Mouse (Mus musculus) embryonic facial prominence, embryonic 11.5 days (tissue): ENCODE data around the gene Retn. TPM values are rescaled to one million over a fixed set of nuclear protein-coding genes. Genes with fewer than 3 reads are reported as not detected.
A peak's percentile ranks its signal among the peaks of the same experiment; 100 is the strongest.

Experiments
- ATAC-seq: fragments of 200-750 bp; cut with Nextera tagmentation; replicated peaks from 2 replicates; pipeline ENCODE4 v1.8.0; 2017; ENCODE audit warnings: low read depth; ENCODE audit not compliant: insufficient number of reproducible peaks, low FRiP score, low TSS enrichment
- DNase-seq: peaks from one replicate; pipeline ENCODE4 v3.0.0-alpha.2; 2015; ENCODE audit warnings: low spot score
- H3K27ac ChIP-seq: fragments of 300-500 bp; sonication (generic); replicated peaks from 2 replicates; pipeline ENCODE4 v1.5.1; 2014; ENCODE audit warnings: mild to moderate bottlenecking, low read depth, low read length, control low read depth
- H3K27me3 ChIP-seq: fragments of 300-500 bp; sonication (generic); 2 replicates; pipeline ENCODE4 v1.6.1; 2014; ENCODE audit warnings: mild to moderate bottlenecking, low read length, moderate library complexity, mixed read lengths; ENCODE audit not compliant: control insufficient read depth, insufficient read depth
- H3K36me3 ChIP-seq: fragments of 300-500 bp; sonication (generic); replicated peaks from 2 replicates; pipeline ENCODE4 v1.6.1; 2014; ENCODE audit warnings: low read depth, mild to moderate bottlenecking, low read length, moderate library complexity, mixed read lengths; ENCODE audit not compliant: control insufficient read depth, insufficient read depth
- H3K4me1 ChIP-seq: fragments of 300-500 bp; sonication (generic); 2 replicates; pipeline ENCODE4 v1.6.1; 2014; ENCODE audit warnings: low read length, mixed read lengths; ENCODE audit not compliant: control insufficient read depth, insufficient read depth
- H3K4me2 ChIP-seq: fragments of 300-500 bp; sonication (generic); 2 replicates; pipeline ENCODE4 v1.6.1; 2014; ENCODE audit warnings: low read depth, mild to moderate bottlenecking, control low read depth, low read length, moderate library complexity
- H3K4me3 ChIP-seq: fragments of 300-500 bp; sonication (generic); 2 replicates; pipeline ENCODE4 v1.5.1; 2014; ENCODE audit warnings: low read depth, low read length, control low read depth
- H3K9ac ChIP-seq: fragments of 300-500 bp; sonication (generic); replicated peaks from 2 replicates; pipeline ENCODE4 v1.6.1; 2014; ENCODE audit warnings: mild to moderate bottlenecking, control low read depth, low read length
- H3K9me3 ChIP-seq: fragments of 300-500 bp; sonication (generic); replicated peaks from 2 replicates; pipeline ENCODE4 v1.6.1; 2016; ENCODE audit warnings: mild to moderate bottlenecking, low read length, inconsistent platforms, mixed read lengths; ENCODE audit not compliant: control insufficient read depth
- WGBS: fragments of 180-500 bp; shearing (Covaris S2); extraction: QIAGEN DNeasy Blood & Tissue Kit; methylation state at CpG from one replicate; pipeline ENCODE4 v1.1.7; 2014; 5-methylcytosine and 5-hydroxymethylcytosine counted together
- polyA plus RNA-seq: library from polyadenylated mRNA; unstranded; fragments of >200 nt; fragmentation: Nextera tagmentation; extraction: Ambion mirVana; gene quantifications from 2 replicates; pipeline ENCODE4 v1.2.1, GENCODE M21; 2014

Retn gene
- polyA plus RNA-seq, result 0.42 TPM in 1 of 2 replicates, not detected in the other

DNA sequence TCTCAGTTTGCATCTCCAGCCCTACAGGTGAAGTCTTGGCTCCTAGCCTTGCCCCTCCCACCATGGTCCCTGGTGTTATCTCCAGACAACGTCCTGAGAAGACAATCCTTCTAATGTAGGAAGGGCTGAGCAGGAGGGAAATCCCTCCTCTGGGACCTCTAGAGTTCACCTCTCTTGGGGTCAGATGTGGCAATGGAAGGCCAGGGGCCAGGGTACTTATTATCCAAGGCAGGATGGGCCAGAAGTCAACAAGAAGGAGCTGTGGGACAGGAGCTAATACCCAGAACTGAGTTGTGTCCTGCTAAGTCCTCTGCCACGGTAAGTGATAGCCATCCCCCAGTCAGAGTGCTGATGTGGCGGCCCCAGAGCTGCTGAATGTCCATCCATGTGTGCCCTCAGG lies at the start of gene Retn:
Gene Retn, plus strand, starts transcription at position 245 of the 400 bp plus-strand sequence.
- Histone ChIP-seq H3K4me2 (no peak within 1 kb of the TSS), H3K9me3 (no peaks in the 10 kb centered on the region), H3K4me3 (no peak within 1 kb of the TSS), H3K9ac (no peak within 1 kb of the TSS), H3K4me1 (no peaks in the 10 kb centered on the region; the same call in 1 of the 2 replicates), H3K27ac (no peak within 1 kb of the TSS), H3K27me3 (no peaks in the 10 kb centered on the region), H3K36me3 (no peaks in the 10 kb centered on the region)
- WGBS, result 68% methylated on average over 3 of the region's 3 CpGs
- ATAC-seq (no peak), DNase-seq (no peak)

- Histone ChIP-seq H3K36me3 (peaks cover 5% of the 10 kb centered on the region), H3K9me3 (no peaks in the 10 kb centered on the region), H3K4me2 (no peak overlapping the region), H3K27me3 (no peaks in the 10 kb centered on the region), H3K4me3 (no peak overlapping the region), H3K9ac (no peak overlapping the region), H3K27ac (no peak overlapping the region), H3K4me1 (no peaks in the 10 kb centered on the region)
- ATAC-seq, result no peak
- DNase-seq, result no peak
- 95% methylated on average over 16 of the region's 16 CpGs for WGBS
Measured at GRCm38 (mm10) chr8:3606593-3606992, 49.0 kb upstream of the Retn start.

- H3K4me1 ChIP-seq, result no peaks in the 10 kb centered on the region
- 92% methylated on average over 7 of the region's 7 CpGs for WGBS
- ATAC-seq (no peak), DNase-seq (no peak)
- H3K9ac ChIP-seq, result no peak overlapping the region
- H3K27me3 ChIP-seq, result no peaks in the 10 kb centered on the region
- no peak overlapping the region for H3K4me3 ChIP-seq
- H3K9me3 ChIP-seq, result no peaks in the 10 kb centered on the region
- peaks cover 10% of the 10 kb centered on the region for H3K36me3 ChIP-seq
- no peak overlapping the region for H3K4me2 ChIP-seq
- no peak overlapping the region for H3K27ac ChIP-seq
Measured at GRCm38 (mm10) chr8:3607822-3608221, 47.7 kb upstream of the Retn start.

DNA sequence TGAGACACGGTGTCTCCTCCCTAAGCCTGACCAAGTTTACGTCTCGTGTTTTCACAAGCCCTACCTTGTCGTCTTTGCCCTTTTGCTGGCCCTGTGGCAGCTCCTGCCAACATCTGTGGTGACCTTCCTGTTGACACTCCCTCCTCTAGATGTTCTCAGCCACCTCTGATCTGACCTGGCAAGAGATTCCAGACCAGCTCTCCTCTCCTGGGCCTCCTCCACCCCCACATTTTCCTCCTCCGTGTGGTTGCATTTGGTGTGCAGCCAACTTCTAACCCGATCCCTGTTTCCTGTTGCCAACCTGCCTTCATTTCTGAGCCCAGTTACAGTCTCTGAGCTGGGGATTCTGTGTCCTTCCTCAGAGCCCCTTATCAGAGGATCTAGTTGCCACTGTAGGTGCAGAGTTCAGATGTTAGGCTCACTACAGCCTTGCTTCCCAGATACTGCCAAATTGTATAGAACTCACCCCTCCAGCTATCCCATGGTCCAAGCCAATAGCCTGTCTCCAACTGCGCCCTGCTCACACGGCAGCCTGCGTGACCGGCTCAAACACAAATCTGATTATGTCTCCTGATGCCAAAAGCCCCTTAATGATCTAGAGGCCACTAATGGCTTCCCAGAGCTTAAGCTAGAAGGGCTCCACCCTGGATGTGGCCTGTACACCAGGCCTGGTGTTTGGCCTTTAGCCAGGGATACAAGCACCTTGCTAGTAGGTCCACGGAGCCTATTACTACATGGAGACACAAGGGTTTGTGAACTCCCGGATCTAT lies 46.3 kb upstream of the Retn start:
- DNase-seq (no peak), ATAC-seq (no peak)
- no peak overlapping the region for H3K27ac ChIP-seq
- no peaks in the 10 kb centered on the region for H3K27me3 ChIP-seq
- H3K9me3 ChIP-seq, result no peaks in the 10 kb centered on the region
- no peak overlapping the region for H3K4me3 ChIP-seq
- WGBS, result 85% methylated on average over 12 of the region's 12 CpGs
- no peak overlapping the region for H3K9ac ChIP-seq
- H3K4me2 ChIP-seq, result no peak overlapping the region
- H3K4me1 ChIP-seq, result no peaks in the 10 kb centered on the region
- H3K36me3 ChIP-seq, result peaks cover 18% of the 10 kb centered on the region

- Histone ChIP-seq H3K4me1 (no peaks in the 10 kb centered on the region), H3K27ac (no peak overlapping the region), H3K9ac (no peak overlapping the region), H3K36me3 (peaks cover 18% of the 10 kb centered on the region), H3K4me3 (no peak overlapping the region), H3K27me3 (no peaks in the 10 kb centered on the region), H3K4me2 (no peak overlapping the region), H3K9me3 (no peaks in the 10 kb centered on the region)
- WGBS, result 60% methylated on average over 6 of the region's 6 CpGs
- DNase-seq (no peak), ATAC-seq (no peak)
Measured at GRCm38 (mm10) chr8:3609816-3610150, 45.8 kb upstream of the Retn start.

- peak; percentile 97 for ATAC-seq
- DNase-seq, result peak; percentile 100
- no peaks in the 10 kb centered on the region; the same call in 1 of the 2 replicates for H3K36me3 ChIP-seq
Measured at GRCm38 (mm10) chr8:3621199-3621970, 34.2 kb upstream of the Retn start, which contains the start of the genes Xab2 and Pet100. Xab2 (minus strand) TSS chr8:3621316. Pet100 (plus strand) TSS chr8:3621548.

DNA sequence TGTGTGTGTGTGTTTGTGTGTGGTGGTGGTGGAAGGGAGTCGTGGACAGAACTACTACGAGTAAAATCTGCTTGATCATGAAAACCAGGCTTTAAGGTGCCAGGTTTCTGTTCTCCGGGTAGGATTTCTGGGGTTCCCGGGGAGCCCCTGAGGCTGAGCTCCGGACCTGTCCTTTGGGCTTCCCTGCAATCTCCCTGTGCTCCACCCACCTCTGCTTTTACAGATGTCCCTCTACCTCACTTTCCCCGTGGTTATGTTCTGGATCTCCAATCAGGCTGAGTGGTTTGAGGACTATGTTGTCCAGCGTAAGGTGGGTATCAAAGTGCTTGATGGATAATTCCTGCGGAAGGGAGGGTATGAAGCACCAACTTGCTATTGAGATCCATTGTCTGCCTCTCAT lies 33.5 kb upstream of the Retn start:
- Histone ChIP-seq H3K4me1 (no peaks in the 10 kb centered on the region), H3K27me3 (no peaks in the 10 kb centered on the region), H3K4me3 (peak overlapping the region; percentile 84), H3K36me3 (no peaks in the 10 kb centered on the region), H3K4me2 (no peak overlapping the region; the same call in 1 of the 2 replicates), H3K27ac (no peak overlapping the region), H3K9ac (0 out of 2 replicates have a peak overlapping the region, but pooled peaks have one; percentile 23), H3K9me3 (no peaks in the 10 kb centered on the region)
- 67% methylated on average over 8 of the region's 8 CpGs for WGBS
- DNase-seq, result no peak
- no peak for ATAC-seq

More at GRCm38 (mm10) chr8:3621199-3621970, 34.2 kb upstream of the Retn start, which contains the start of the genes Xab2 and Pet100:
- under 1% methylated on average over 37 of the region's 37 CpGs for WGBS
- H3K4me1 ChIP-seq, result no peaks in the 10 kb centered on the region
- no peak within 1 kb of the TSS for H3K27ac ChIP-seq
- no peaks in the 10 kb centered on the region for H3K9me3 ChIP-seq
- H3K27me3 ChIP-seq, result no peaks in the 10 kb centered on the region
- peak within 1 kb of the TSS; percentile 63 for H3K9ac ChIP-seq
- peak within 1 kb of the TSS; percentile 76 for H3K4me2 ChIP-seq
- H3K4me3 ChIP-seq, result peak within 1 kb of the TSS; percentile 84

GRCm38 (mm10) chr8:3625445-3625844 lies 30.1 kb upstream of the Retn start, which contains the start of gene Pcp2:
Pcp2 (minus strand) TSS chr8:3625545.
- no peaks in the 10 kb centered on the region for H3K9me3 ChIP-seq
- ATAC-seq, result no peak
- peak within 1 kb of the TSS; percentile 15; the same call in 1 of the 2 replicates for H3K9ac ChIP-seq
- DNase-seq, result no peak
- H3K27me3 ChIP-seq, result no peaks in the 10 kb centered on the region
- H3K36me3 ChIP-seq, result no peaks in the 10 kb centered on the region
- WGBS, result 61% methylated on average over 1 of the region's 1 CpGs
- no peaks in the 10 kb centered on the region for H3K4me1 ChIP-seq
- no peak within 1 kb of the TSS for H3K4me2 ChIP-seq
- H3K4me3 ChIP-seq, result no peak within 1 kb of the TSS
- H3K27ac ChIP-seq, result no peak within 1 kb of the TSS
